Mouse (Mus musculus) stomach, postnatal 0 days (tissue): ENCODE data around the gene Nanos1. TPM values are rescaled to one million over a fixed set of nuclear protein-coding genes. Genes with fewer than 3 reads are reported as not detected.

Source experiments
- ATAC-seq: fragments of 200-750 bp; cut with Nextera tagmentation; 2 replicates; pipeline ENCODE4 v1.8.0; 2017; ENCODE audit not compliant: low FRiP score, low TSS enrichment
- DNase-seq: peaks from one replicate; pipeline ENCODE4 v3.0.0-alpha.2; 2016; ENCODE audit warnings: low spot score
- H3K27ac ChIP-seq: fragments of 300-500 bp; sonication (generic); replicated peaks from 2 replicates; pipeline ENCODE4 v1.5.1; 2014; ENCODE audit warnings: mild to moderate bottlenecking, control low read depth
- H3K27me3 ChIP-seq: fragments of 300-500 bp; sonication (generic); 2 replicates; pipeline ENCODE4 v1.6.1; 2014; ENCODE audit warnings: low read length; ENCODE audit not compliant: control insufficient read depth, insufficient read depth
- H3K36me3 ChIP-seq: fragments of 300-500 bp; sonication (generic); 2 replicates; pipeline ENCODE4 v1.6.1; 2014; ENCODE audit warnings: low read length, mixed read lengths; ENCODE audit not compliant: control insufficient read depth, insufficient read depth
- H3K4me1 ChIP-seq: fragments of 300-500 bp; sonication (generic); replicated peaks from 2 replicates; pipeline ENCODE4 v1.6.1; 2014; ENCODE audit warnings: antibody characterized with exemption; ENCODE audit not compliant: control insufficient read depth, insufficient read depth
- H3K4me2 ChIP-seq: fragments of 300-500 bp; sonication (generic); replicated peaks from 2 replicates; pipeline ENCODE4 v1.6.1; 2014; ENCODE audit warnings: low read depth, mild to moderate bottlenecking, control low read depth, moderate library complexity
- H3K4me3 ChIP-seq: fragments of 300-500 bp; sonication (generic); 2 replicates; pipeline ENCODE4 v1.5.1; 2014; ENCODE audit warnings: low read depth, low read length, control low read depth
- H3K9ac ChIP-seq: fragments of 300-500 bp; sonication (generic); 2 replicates; pipeline ENCODE4 v1.6.1; 2014; ENCODE audit warnings: mild to moderate bottlenecking, low read length, control low read depth, mixed read lengths
- H3K9me3 ChIP-seq: fragments of 300-500 bp; sonication (generic); 2 replicates; pipeline ENCODE4 v1.6.1; 2016; ENCODE audit warnings: low read length; ENCODE audit not compliant: control insufficient read depth
- CTCF ChIP-seq: IDR thresholded peaks from 2 replicates; pipeline ENCODE4 v1.5.1; 2016; ENCODE audit warnings: antibody characterized with exemption, low read depth, mild to moderate bottlenecking, moderate library complexity
- EP300 ChIP-seq: optimal IDR thresholded peaks from 2 replicates; pipeline ENCODE3; 2016; ENCODE audit warnings: antibody characterized with exemption
- WGBS: fragments of 180-500 bp; shearing (Covaris S2); extraction: QIAGEN DNeasy Blood & Tissue Kit; methylation state at CpG from one replicate; pipeline ENCODE4 v1.1.7; 2014; 5-methylcytosine and 5-hydroxymethylcytosine counted together
- polyA plus RNA-seq: library from polyadenylated mRNA; unstranded; fragments of >200 nt; fragmentation: Nextera tagmentation; extraction: Ambion mirVana; gene quantifications from 2 replicates; pipeline ENCODE4 v1.2.1, GENCODE M21; 2015

The Nanos1 gene
- polyA plus RNA-seq, 1 experiment from 2014 or later, result 0.81 TPM

DNA sequence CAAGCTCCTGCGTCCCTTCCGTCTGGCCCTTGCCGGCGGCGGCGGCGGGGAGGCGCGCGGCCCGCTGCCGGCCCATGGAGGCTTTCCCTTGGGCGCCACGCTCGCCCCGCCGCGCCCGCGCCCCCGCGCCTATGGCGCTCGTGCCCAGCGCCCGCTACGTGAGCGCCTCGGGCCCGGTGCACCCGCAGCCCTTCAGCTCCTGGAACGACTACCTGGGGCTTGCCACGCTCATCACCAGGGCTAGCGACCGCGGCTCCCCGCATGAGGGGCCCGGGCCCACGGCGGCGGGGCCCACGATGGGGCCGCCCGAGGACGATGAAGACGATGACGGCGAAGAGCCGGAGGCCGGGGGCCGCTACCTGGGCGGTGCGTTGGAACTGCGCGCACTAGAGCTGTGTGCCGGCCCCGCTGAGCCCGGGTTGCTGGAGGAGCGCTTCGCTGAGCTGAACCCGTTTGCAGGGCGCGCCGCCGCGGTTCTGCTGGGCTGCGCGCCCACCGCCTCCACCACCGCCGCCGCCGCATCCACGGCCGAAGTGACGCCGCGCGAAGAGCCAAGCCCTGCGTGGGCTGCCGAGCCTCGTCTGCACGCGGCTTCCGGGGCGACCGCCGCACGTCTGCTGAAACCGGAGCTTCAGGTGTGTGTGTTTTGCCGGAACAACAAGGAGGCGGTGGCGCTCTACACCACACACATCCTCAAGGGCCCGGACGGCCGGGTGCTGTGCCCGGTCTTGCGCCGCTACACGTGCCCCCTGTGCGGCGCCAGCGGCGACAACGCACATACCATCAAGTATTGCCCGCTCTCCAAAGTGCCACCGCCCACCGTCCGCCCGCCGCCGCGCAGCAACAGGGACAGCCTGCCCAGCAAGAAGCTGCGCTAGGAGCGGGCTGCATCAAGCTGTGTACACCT, 658 bp downstream of the Nanos1 start:
- under 1% methylated on average over 78 of the region's 115 CpGs for WGBS
- DNase-seq, result peak; percentile 66
- H3K27me3 ChIP-seq, result no peaks in the 10 kb centered on the region

DNA sequence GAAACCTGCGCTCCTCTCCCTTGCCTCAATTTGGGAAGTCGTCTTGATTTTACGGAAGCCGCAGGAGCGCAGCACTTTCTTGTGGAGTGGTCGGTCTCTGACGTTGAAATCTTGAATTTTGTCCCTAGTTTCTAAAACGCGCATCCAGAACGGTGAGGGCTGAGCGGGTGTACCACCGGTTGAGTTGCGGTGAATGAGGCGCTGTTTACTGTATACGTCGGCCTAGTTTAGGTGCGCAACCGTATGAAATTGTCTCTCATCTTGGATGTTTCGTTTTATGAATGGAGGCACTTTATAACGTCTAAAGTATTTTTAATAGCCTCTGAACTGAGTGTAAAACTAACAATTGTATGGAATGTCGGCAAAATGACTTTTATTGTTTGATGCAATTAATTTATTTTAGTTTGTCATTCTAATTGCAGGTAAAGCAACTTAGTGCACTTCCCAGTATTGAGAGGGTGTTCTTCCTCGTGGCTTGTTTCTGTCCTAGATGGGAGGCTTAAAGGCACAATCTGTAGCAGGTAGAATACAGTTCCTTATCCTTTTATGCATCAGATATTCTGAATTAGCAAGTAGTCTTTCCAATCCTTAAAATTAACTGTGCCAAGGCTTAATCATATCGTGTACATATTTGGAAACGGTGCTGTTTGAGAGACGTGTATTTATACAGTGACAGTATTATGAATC, 1.5 kb downstream of the Nanos1 start:
- DNase-seq (no peak), ATAC-seq (no peak)
- WGBS, result 5% methylated on average over 25 of the region's 25 CpGs
- Histone ChIP-seq H3K27me3 (no peaks in the 10 kb centered on the region), H3K27ac (no peak overlapping the region), H3K4me2 (peak overlapping the region; percentile 100), H3K36me3 (peaks cover 7% of the 10 kb centered on the region; the same call in 1 of the 2 replicates), H3K4me1 (no peaks in the 10 kb centered on the region; the same call in 1 of the 2 replicates), H3K4me3 (peak overlapping the region; percentile 76), H3K9ac (peak overlapping the region; percentile 63; the same call in 1 of the 2 replicates), H3K9me3 (no peaks in the 10 kb centered on the region)
- TF ChIP-seq CTCF (no peak), EP300 (no peak)

More for the DNA sequence above, 658 bp downstream of the Nanos1 start:
- no peaks in the 10 kb centered on the region; the same call in 1 of the 2 replicates for H3K4me1 ChIP-seq
- TF ChIP-seq CTCF, result no peak
- TF ChIP-seq EP300, result no peak
- peaks cover 4% of the 10 kb centered on the region; the same call in 1 of the 2 replicates for H3K36me3 ChIP-seq
- H3K9ac ChIP-seq, result peak overlapping the region; percentile 63
- H3K4me2 ChIP-seq, result peak overlapping the region; percentile 100
- H3K9me3 ChIP-seq, result no peaks in the 10 kb centered on the region
- H3K4me3 ChIP-seq, result peak overlapping the region; percentile 76
- peak; percentile 67 for ATAC-seq
- H3K27ac ChIP-seq, result 0 out of 2 replicates have a peak overlapping the region, but pooled peaks have one; percentile 8

DNA sequence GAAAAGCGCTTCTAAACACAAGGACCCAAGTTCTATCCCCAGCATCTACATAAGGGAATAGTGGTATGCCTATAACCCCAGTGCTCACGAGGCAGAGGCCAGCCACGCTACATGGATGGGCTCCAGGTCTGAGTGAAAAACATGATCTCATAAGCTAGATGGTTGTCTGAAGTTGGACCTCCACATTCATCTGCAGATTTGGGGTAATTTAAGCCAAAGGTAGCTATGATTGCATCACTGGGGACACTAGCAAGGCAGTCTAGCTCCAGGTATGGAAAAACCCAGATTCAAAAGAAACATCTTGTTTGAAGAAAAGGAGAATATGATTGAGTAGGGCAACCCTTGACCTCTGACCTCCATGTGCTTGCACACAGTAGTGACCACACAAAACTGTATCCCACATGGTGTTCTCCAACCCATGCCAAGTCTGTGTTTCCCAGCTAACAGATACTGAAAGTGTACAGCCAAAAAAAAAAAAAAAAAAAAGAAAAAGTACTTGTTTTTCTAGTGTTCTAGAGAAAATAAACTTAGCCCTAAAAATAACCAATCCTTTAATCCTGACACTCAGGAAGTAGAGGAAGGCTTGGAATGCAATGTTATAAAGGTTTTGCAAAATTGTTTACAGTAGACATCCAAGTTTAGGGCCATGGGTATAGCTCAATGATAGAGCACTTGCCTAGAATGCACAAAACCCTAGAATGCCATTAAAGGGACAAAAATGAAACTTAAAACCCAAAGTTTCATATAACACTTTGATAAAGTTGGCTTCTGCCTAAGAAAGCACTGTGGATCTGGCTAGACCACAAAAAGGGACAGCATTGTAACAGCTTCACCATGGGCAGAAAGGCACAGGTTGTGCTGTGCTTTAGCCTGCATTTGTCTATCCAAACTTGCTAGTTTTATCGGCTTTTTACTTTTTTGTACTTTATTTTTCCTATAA, 3.4 kb downstream of the Nanos1 start:
- no peak for TF ChIP-seq EP300
- no peak for TF ChIP-seq CTCF
- no peak overlapping the region for H3K4me3 ChIP-seq
- no peak overlapping the region for H3K9ac ChIP-seq
- H3K4me2 ChIP-seq, result no peak overlapping the region
- no peaks in the 10 kb centered on the region; the same call in 1 of the 2 replicates for H3K4me1 ChIP-seq
- H3K36me3 ChIP-seq, result peaks cover 20% of the 10 kb centered on the region
- no peak for ATAC-seq
- H3K9me3 ChIP-seq, result no peaks in the 10 kb centered on the region
- no peak overlapping the region for H3K27ac ChIP-seq
- 79% methylated on average over 4 of the region's 4 CpGs for WGBS
- no peaks in the 10 kb centered on the region for H3K27me3 ChIP-seq
- DNase-seq, result no peak

DNA sequence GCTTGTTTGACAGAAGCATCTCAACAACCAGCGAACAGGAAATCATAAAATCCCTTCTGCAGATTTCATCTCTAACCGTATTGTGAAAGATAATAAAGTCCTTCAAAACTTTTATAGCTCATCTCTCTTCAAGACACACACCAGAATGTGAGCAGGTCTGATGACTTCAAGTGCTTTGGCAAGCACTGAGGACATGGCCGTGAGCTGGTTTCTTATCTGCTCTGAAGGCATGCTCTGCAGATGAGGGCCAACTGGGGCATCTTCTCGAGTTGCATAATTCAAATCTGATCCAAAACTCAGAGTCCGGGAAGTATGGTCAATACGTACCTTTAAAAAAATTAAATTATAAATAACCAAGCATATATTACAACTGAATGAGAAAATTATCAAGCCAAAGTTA, 17.6 kb downstream of the Nanos1 start:
- H3K9ac ChIP-seq, result no peak overlapping the region
- 84% methylated on average over 6 of the region's 6 CpGs for WGBS
- no peaks in the 10 kb centered on the region for H3K27me3 ChIP-seq
- TF ChIP-seq EP300, result no peak
- no peak for TF ChIP-seq CTCF
- no peaks in the 10 kb centered on the region for H3K9me3 ChIP-seq
- H3K4me1 ChIP-seq, result no peaks in the 10 kb centered on the region
- ATAC-seq, result no peak
- H3K36me3 ChIP-seq, result peaks cover 17% of the 10 kb centered on the region
- no peak overlapping the region for H3K27ac ChIP-seq
- no peak overlapping the region for H3K4me2 ChIP-seq
- H3K4me3 ChIP-seq, result no peak overlapping the region
- no peak for DNase-seq

DNA sequence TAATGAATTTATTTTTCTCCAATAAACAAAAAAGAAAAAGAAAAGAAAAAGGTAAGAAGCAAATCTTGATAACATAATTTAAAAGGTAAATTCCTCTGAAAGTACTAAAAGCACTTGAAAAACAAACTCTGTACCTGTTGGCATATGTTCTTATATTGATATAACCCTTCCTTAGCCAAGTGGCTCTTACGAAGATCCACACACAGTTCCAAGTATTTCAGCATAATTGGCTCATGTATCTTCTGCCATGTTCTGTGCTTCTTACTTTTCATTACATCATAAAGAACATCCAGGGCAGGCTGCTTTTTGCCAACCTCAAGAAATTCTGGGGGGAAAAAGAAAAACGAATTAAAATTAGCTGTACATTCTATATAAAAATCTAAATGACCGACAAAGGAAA, 26.2 kb downstream of the Nanos1 start:
- Histone ChIP-seq H3K27ac (no peak overlapping the region), H3K4me3 (no peak overlapping the region), H3K36me3 (no peaks in the 10 kb centered on the region), H3K4me1 (peaks cover 4% of the 10 kb centered on the region; the same call in 1 of the 2 replicates), H3K9ac (no peak overlapping the region), H3K27me3 (no peaks in the 10 kb centered on the region), H3K4me2 (no peak overlapping the region), H3K9me3 (no peaks in the 10 kb centered on the region)
- DNase-seq (no peak), ATAC-seq (no peak)
- TF ChIP-seq CTCF (no peak), EP300 (no peak)
- WGBS, result 86% methylated on average over 3 of the region's 3 CpGs
